Mouse (Mus musculus) liver, adult 2 months (tissue): ENCODE data around the gene Sgk1. TPM values are rescaled to one million over a fixed set of nuclear protein-coding genes. Genes with fewer than 3 reads are reported as not detected.

Source experiments
- DNase-seq: peaks from one replicate; pipeline ENCODE4 v3.0.0-alpha.2; 2011; ENCODE audit warnings: low read depth, low spot score; ENCODE audit errors: extremely low read depth
- H3K27ac ChIP-seq: fragments of 200-500 bp; replicated peaks from 2 replicates; pipeline ENCODE4 v1.5.1; 2012; ENCODE audit warnings: low read depth, mild to moderate bottlenecking, control low read depth, inconsistent platforms, low read length; ENCODE audit not compliant: insufficient read depth
- H3K27me3 ChIP-seq: fragments of 200-500 bp; 2 replicates; pipeline ENCODE4 v1.6.1; 2012; ENCODE audit warnings: mild to moderate bottlenecking, moderate library complexity, low read length, inconsistent platforms; ENCODE audit not compliant: control insufficient read depth, insufficient read depth
- H3K36me3 ChIP-seq: fragments of 200-500 bp; 2 replicates; pipeline ENCODE4 v1.6.1; 2012; ENCODE audit warnings: low read length, inconsistent platforms; ENCODE audit not compliant: control insufficient read depth, insufficient read depth
- H3K4me1 ChIP-seq: fragments of 200-500 bp; 2 replicates; pipeline ENCODE4 v1.6.1; 2011; ENCODE audit warnings: low read length; ENCODE audit not compliant: control insufficient read depth, insufficient read depth
- H3K4me3 ChIP-seq: fragments of 200-500 bp; 2 replicates; pipeline ENCODE4 v1.5.1; 2011; ENCODE audit warnings: low read depth, mild to moderate bottlenecking, control low read depth, low read length, moderate library complexity; ENCODE audit not compliant: insufficient read depth
- H3K79me2 ChIP-seq: fragments of 200-500 bp; 2 replicates; pipeline ENCODE4 v1.6.1; 2012; ENCODE audit warnings: inconsistent platforms, mild to moderate bottlenecking, low read length, moderate library complexity; ENCODE audit not compliant: control insufficient read depth, insufficient read depth
- H3K9ac ChIP-seq: fragments of 200-500 bp; 2 replicates; pipeline ENCODE4 v1.6.1; 2012; ENCODE audit warnings: low read depth, mild to moderate bottlenecking, control low read depth, inconsistent platforms, low read length
- CTCF ChIP-seq: fragments of 200-500 bp; IDR thresholded peaks from 2 replicates; pipeline ENCODE4 v1.5.1; 2011; ENCODE audit warnings: low read depth, low read length, control low read depth
- POLR2A ChIP-seq: fragments of 200-500 bp; IDR thresholded peaks from 2 replicates; pipeline ENCODE4 v1.6.1; 2011; ENCODE audit warnings: low read length, control low read depth; ENCODE audit not compliant: insufficient read depth; ENCODE audit errors: extremely low read depth
- WGBS: fragments of 180-500 bp; shearing (Covaris S2); methylation state at CpG from one replicate; pipeline ENCODE4 v1.1.7; 2018; 5-methylcytosine and 5-hydroxymethylcytosine counted together
- polyA plus RNA-seq: library from polyadenylated mRNA; depleted of rRNA; stranded (reverse); fragments of >200 nt; gene quantifications from 2 replicates; pipeline ENCODE4 v1.2.3, GENCODE M21; 2012
- total RNA-seq: library from RNA; depleted of rRNA; stranded (reverse); fragments of >200 nt; gene quantifications from 2 replicates; pipeline ENCODE4 v1.2.3, GENCODE M21; 2014

The Sgk1 gene
- total and polyA plus RNA-seq, 2 experiments: 8.9 to 20.9 TPM

DNA sequence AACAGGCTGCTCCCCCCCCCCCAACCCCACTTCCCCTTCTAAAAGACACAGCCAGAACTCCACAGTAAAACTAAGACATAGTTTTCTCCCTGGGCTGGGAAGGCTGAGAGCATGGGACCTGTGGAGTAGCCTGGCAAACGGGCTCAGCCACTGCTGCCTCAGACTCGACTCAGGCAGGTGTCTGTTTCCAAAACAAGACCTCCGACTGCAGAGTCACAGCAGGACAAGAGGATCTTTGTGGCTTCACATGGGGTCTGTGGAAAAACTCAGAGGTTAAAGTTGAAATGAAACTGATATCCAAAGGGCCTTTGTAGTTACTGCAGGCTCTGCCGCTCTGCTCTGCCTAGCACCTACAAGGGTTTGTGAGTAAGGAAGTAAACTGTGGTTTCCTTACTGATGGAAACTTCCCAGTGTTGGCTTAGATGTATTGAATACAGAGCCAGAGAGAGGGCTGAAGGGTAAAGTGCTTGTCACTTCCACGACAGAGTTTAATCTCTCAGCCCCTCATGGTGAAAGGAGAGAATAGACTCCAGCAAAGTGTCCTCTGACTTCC, 25.0 kb downstream of the Sgk1 start:
- Histone ChIP-seq H3K4me1 (no peaks in the 10 kb centered on the region), H3K4me3 (no peak overlapping the region), H3K36me3 (no peaks in the 10 kb centered on the region), H3K9ac (no peak overlapping the region), H3K79me2 (no peaks in the 10 kb centered on the region), H3K27me3 (no peaks in the 10 kb centered on the region), H3K27ac (no peak overlapping the region)
- TF ChIP-seq POLR2A (no peak), CTCF (no peak)
- DNase-seq: no peak
- WGBS: 69% methylated on average over 5 of the region's 5 CpGs

- Histone ChIP-seq H3K4me1 (no peaks in the 10 kb centered on the region), H3K36me3 (no peaks in the 10 kb centered on the region), H3K4me3 (no peak overlapping the region), H3K27ac (no peak overlapping the region), H3K9ac (no peak overlapping the region), H3K79me2 (no peaks in the 10 kb centered on the region), H3K27me3 (no peaks in the 10 kb centered on the region)
- TF ChIP-seq POLR2A: no peak
- no peak for TF ChIP-seq CTCF
- DNase-seq: no peak
- WGBS: 69% methylated on average over 3 of the region's 3 CpGs
Observed at GRCm38 (mm10) chr10:21907784-21908183, 25.8 kb downstream of the Sgk1 start.

DNA sequence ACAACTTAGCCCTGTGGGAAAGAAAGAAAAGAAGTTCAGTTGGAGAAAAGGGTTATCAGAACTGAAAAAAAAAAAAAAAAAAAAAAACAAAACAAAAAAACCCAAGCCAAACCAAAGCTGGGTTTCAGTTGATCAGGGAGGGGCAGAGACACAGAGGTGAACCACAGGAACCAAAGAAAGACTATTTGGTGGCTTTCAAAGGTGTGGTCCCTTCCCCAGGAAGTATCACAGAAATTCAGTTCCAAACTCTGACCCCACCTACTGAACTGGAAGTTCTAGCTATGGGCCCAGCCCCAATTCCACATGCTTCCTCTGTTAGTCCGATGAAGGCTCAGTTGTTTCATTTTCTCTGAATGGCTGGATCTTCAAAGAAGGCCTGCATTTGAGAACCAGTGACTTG, 26.7 kb downstream of the Sgk1 start:
- H3K27me3 ChIP-seq: no peaks in the 10 kb centered on the region
- H3K4me3 ChIP-seq: no peak overlapping the region
- H3K79me2 ChIP-seq: no peaks in the 10 kb centered on the region
- no peak for TF ChIP-seq CTCF
- no peak for TF ChIP-seq POLR2A
- no peak overlapping the region for H3K9ac ChIP-seq
- no peak for DNase-seq
- H3K27ac ChIP-seq: no peak overlapping the region
- H3K4me1 ChIP-seq: no peaks in the 10 kb centered on the region
- no peaks in the 10 kb centered on the region for H3K36me3 ChIP-seq
- WGBS: 83% methylated on average over 1 of the region's 1 CpGs

DNA sequence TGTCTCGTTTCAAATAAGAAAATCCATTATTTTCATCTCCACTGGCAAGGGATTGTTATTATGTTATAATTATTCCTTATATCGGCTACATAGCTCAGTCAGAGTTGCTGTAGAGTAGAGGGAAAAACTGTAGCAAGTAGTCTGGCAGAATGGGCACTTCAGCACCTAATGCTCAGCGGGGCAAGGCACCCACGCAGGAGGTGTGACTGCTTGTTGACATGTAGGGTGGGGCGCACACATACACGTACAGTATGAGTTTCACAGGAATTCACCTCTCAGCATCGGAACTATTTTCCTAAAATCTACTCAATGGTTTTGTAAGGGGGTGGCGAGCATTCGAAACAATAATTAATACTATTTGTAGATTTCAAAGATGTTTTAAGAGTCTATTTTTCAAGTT, 28.4 kb downstream of the Sgk1 start:
- TF ChIP-seq CTCF (no peak), POLR2A (no peak)
- no peak for DNase-seq
- H3K27me3 ChIP-seq: no peaks in the 10 kb centered on the region
- no peaks in the 10 kb centered on the region for H3K4me1 ChIP-seq
- no peak overlapping the region for H3K4me3 ChIP-seq
- no peaks in the 10 kb centered on the region for H3K36me3 ChIP-seq
- no peak overlapping the region for H3K9ac ChIP-seq
- H3K27ac ChIP-seq: no peak overlapping the region
- H3K79me2 ChIP-seq: no peaks in the 10 kb centered on the region
- WGBS: 91% methylated on average over 9 of the region's 9 CpGs

DNA sequence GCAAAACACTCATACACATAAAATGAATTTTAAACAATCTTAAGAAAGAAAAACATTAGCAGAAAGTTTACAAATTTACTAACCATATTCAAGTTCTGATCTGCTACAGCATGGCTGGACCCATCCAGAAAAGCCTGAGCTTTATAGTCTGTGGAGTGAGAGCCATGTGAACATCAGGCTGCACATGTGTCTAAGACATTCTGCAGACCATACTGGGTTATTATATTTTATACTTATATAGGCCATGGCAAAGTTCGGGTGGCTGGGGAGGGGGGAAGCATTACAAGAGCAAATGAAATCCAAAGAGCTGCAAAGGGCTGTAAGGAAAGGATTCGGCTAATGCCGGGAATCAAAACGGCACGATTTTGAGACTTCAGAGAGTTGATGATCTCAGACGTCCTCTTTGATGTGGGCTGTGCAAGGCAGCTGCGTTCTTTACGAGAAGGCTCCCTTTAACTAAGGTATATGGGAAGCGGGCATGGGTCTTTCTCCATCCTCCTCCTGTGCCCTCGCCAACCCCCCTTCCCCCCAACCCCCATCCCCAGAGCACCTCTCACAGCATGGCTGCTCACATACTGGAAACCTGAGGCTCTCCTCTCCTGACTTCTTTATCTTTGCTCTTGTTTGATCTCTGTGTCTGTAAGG, 29.4 kb downstream of the Sgk1 start:
- Histone ChIP-seq H3K4me1 (no peaks in the 10 kb centered on the region), H3K79me2 (no peaks in the 10 kb centered on the region), H3K27me3 (no peaks in the 10 kb centered on the region), H3K4me3 (no peak overlapping the region), H3K36me3 (no peaks in the 10 kb centered on the region), H3K9ac (no peak overlapping the region), H3K27ac (no peak overlapping the region)
- WGBS: 88% methylated on average over 10 of the region's 10 CpGs
- no peak for DNase-seq
- TF ChIP-seq CTCF (no peak), POLR2A (no peak)

DNA sequence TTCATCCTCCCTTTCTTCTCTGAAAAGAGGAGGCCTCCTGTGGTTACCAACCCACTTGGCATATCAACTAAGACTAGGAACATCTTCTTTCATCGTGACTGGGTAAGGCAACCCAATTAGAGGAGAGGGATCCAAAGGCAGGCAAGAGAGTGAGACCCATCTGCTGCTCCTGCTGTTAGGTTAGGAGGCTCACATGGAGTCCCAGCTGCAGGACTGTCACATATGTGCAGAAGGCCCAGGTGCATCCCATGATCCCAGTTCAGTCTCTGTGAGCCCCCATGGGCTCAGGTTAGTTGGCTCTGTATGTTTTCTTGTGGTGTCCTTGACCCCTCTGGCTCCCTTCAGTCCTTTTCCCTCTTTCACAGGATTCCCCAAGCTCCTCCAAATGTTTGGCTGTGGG, 32.8 kb downstream of the Sgk1 start:
- Histone ChIP-seq H3K9ac (no peak overlapping the region), H3K4me1 (no peaks in the 10 kb centered on the region), H3K36me3 (no peaks in the 10 kb centered on the region), H3K27me3 (no peaks in the 10 kb centered on the region), H3K27ac (no peak overlapping the region), H3K4me3 (no peak overlapping the region), H3K79me2 (no peaks in the 10 kb centered on the region)
- WGBS: 74% methylated on average over 1 of the region's 1 CpGs
- DNase-seq: no peak
- TF ChIP-seq CTCF (no peak), POLR2A (no peak)
